Mouse (Mus musculus): ENCODE measurements around the gene Yy1.

GRCm38 (mm10) chr12:108765751-108766221, 27.0 kb upstream of the Yy1 start:
- TF ChIP-seq CTCF (IDR thresholded peaks at IDR 0.05; ENCODE audit: low read depth, low read length) (no peak), POLR2AphosphoS5 (IDR thresholded peaks at IDR 0.05; ENCODE audit: insufficient replicate concordance, low read depth, low read length) (no peak), GATA1 (IDR thresholded peaks at IDR 0.05; ENCODE audit: borderline replicate concordance, low read length) (no peak), GATA2 (IDR thresholded peaks at IDR 0.05; ENCODE audit: borderline replicate concordance, low read depth, low read length) (no peak), TAL1 (conservative IDR thresholded peaks at IDR 0.05; ENCODE audit: low read depth, low read length) (no peak)

All from G1E (cell line).